8 mouse cellular contexts compared by ENCODE assay signal in genomic region chr13:44353899-44354298, GRCm38 (mm10).
DNase-seq lines count a peak whose midpoint lies in the region; ATAC-seq and TF ChIP-seq lines count a peak whose summit lies in the region.
"Had no signal": no experiment of that assay in that cellular context is flagged by ENCODE, and none has a peak within 500 bp of the region (broad histone marks: within the 10 kb centered on the region; RNA-seq: fewer than 3 reads in every experiment).

No protein-coding gene starts in this region.

- CTCF ChIA-PET in Patski (lab: Charles Lee), result interaction anchor here (1.1 kb wide), 1 partner anchor 11 kb away, joined by 3 read pairs; no protein-coding TSS in a partner anchor

- H3K9me3 ChIP-seq in limb, embryonic 13.5 days, result peaks cover 4% of the 10 kb centered on the region; the same call in 1 of the 2 replicates
- H3K9me3 ChIP-seq: neural tube, embryonic 12.5 days had no signal

- intact Hi-C loops in heart, postnatal 10 days (cut with DNase I), result no loop called here
- intact Hi-C loops in left cerebral cortex, postnatal 25 days (cut with DNase I), result no loop called here

- no peak for TF ChIP-seq CTCF in Patski (IDR thresholded peaks at IDR 0.05)

- no peaks in the 10 kb centered on the region for H3K36me3 ChIP-seq in limb, embryonic 13.5 days
- H3K36me3 ChIP-seq: neural tube, embryonic 12.5 days had no signal

- DNase-seq in Patski (ENCODE audit: low read depth, low spot score), result peak; percentile 24
- peak; percentile 56 for DNase-seq in cerebellum, adult 11-12 months
- DNase-seq in heart, postnatal 10 days, result peak; percentile 43 to 51
- DNase-seq in urinary bladder, adult 18-20 months (ENCODE audit: low spot score in 2 of 2), result no peak
- DNase-seq in neural tube, embryonic 10.5 days (ENCODE audit: extremely low spot score, low spot score), result no peak
- no peak for DNase-seq in left cerebral cortex, postnatal 25 days (ENCODE audit: low spot score in 2 of 2)

- H3K27me3 ChIP-seq in Patski, result no peaks in the 10 kb centered on the region
- 0 out of 2 replicates have a peak, but pooled peaks cover 2% of the 10 kb centered on the region for H3K27me3 ChIP-seq in limb, embryonic 13.5 days
- H3K27me3 ChIP-seq: neural tube, embryonic 12.5 days had no signal

- in situ Hi-C loops in Patski (cut with MboI; ENCODE audit: low pct_unique_long_range_greater_than_20kb), result no loop called here

- peak overlapping the region; percentile 11; the same call in 1 of the 2 replicates for H3K4me2 ChIP-seq in limb, embryonic 13.5 days (replicated peaks)
- H3K4me2 ChIP-seq: neural tube, embryonic 12.5 days had no signal

- no peak for ATAC-seq in Patski
- no peak for ATAC-seq in limb, embryonic 13.5 days (ENCODE audit: low FRiP score, low read depth)

- H3K4me1 ChIP-seq in limb, embryonic 13.5 days, result peaks cover 33% of the 10 kb centered on the region

- no peak overlapping the region for H3K9ac ChIP-seq in limb, embryonic 13.5 days
- H3K9ac ChIP-seq: neural tube, embryonic 12.5 days had no signal

- WGBS in limb, embryonic 13.5 days, result 49% methylated on average over 9 of the region's 9 CpGs

- POLR2A ChIA-PET in Patski (lab: Charles Lee), result interaction anchor here (0.6 kb wide), 1 partner anchor 46 kb away, joined by 3 read pairs; no protein-coding TSS in a partner anchor

- H3K27ac ChIP-seq in limb, embryonic 13.5 days, result no peak overlapping the region
- H3K27ac ChIP-seq: neural tube, embryonic 12.5 days had no signal

- H3K4me3 ChIP-seq in limb, embryonic 13.5 days, result no peak overlapping the region
- H3K4me3 ChIP-seq: neural tube, embryonic 12.5 days had no signal

Comparison
In these comparisons a context has a peak if more than half of its experiments do, and no peak if none do; other contexts are left out.
1. DNase-seq: peak in Patski (single experiment), cerebellum, adult 11-12 months (single experiment) and heart, postnatal 10 days (2 of 2); none in urinary bladder, adult 18-20 months (0 of 2), neural tube, embryonic 10.5 days (single experiment) and left cerebral cortex, postnatal 25 days (0 of 2).